Mouse (Mus musculus) CH12.LX (cell line): ENCODE measurements around the gene Tanc1. TPM values are rescaled to one million over a fixed set of nuclear protein-coding genes. Genes with fewer than 3 reads are reported as not detected.

Experiments used
- DNase-seq: peaks from one replicate; pipeline ENCODE4 v3.0.0-alpha.2; 2013; ENCODE audit errors: extremely low read depth
- H3K27ac ChIP-seq: 2 replicates; pipeline ENCODE4 v1.5.1; 2012; ENCODE audit warnings: low read depth, mild to moderate bottlenecking, control low read depth, moderate library complexity; ENCODE audit not compliant: insufficient read depth
- H3K27me3 ChIP-seq: replicated peaks from 2 replicates; pipeline ENCODE3; 2012; ENCODE audit warnings: inconsistent platforms
- H3K36me3 ChIP-seq, 2 experiments: replicated peaks in 1 of 2; 2 replicates each; pipeline versions ENCODE3 to v1.6.1; 2012; ENCODE audit warnings: inconsistent platforms in 1 of 2, low read length in 1 of 2, mild to moderate bottlenecking in 1 of 2, mixed read lengths in 1 of 2, moderate library complexity in 1 of 2; ENCODE audit not compliant: control insufficient read depth in 1 of 2, insufficient read depth in 1 of 2
- H3K4me1 ChIP-seq, 2 experiments: 2 replicates each; pipeline ENCODE4 v1.6.1; 2012; ENCODE audit warnings: inconsistent platforms in 1 of 2, moderate library complexity in 1 of 2; ENCODE audit not compliant: insufficient read depth in 2 of 2, control insufficient read depth in 1 of 2
- H3K4me2 ChIP-seq: 2 replicates; pipeline ENCODE4 v1.6.1; 2012; ENCODE audit warnings: low read depth, mild to moderate bottlenecking, control low read depth; ENCODE audit not compliant: poor library complexity, insufficient read depth, severe bottlenecking
- H3K4me3 ChIP-seq, 3 experiments: fragments of 150-350 bp in 1 of 3; sonication (generic) in 1 of 3; replicated peaks in 1 of 3; 2 replicates each; pipeline versions ENCODE3 to v1.5.1; 2011 to 2012; ENCODE audit warnings: low read depth in 2 of 3, low read length in 2 of 3, mild to moderate bottlenecking in 2 of 3, moderate library complexity in 2 of 3, control low read depth in 1 of 3, improper control_type of control experiment in 1 of 3, inconsistent platforms in 1 of 3, mixed read lengths in 1 of 3; ENCODE audit not compliant: poor library complexity in 1 of 3
- H3K79me2 ChIP-seq: replicated peaks from 2 replicates; pipeline ENCODE4 v1.6.1; 2012; ENCODE audit warnings: mild to moderate bottlenecking, moderate library complexity; ENCODE audit not compliant: control insufficient read depth, poor library complexity, insufficient read depth, severe bottlenecking; ENCODE audit errors: extremely low read depth
- H3K9ac ChIP-seq: 2 replicates; pipeline ENCODE4 v1.6.1; 2012; ENCODE audit warnings: low read depth, mild to moderate bottlenecking, control low read depth, moderate library complexity; ENCODE audit not compliant: insufficient read depth
- H3K9me3 ChIP-seq: replicated peaks from 2 replicates; pipeline ENCODE3; 2012; ENCODE audit warnings: low read length, inconsistent platforms, mixed read lengths
- CHD1 ChIP-seq: IDR thresholded peaks from 2 replicates; pipeline ENCODE4 v1.6.1; 2012; ENCODE audit warnings: low read depth, low read length, improper control_type of control experiment, inconsistent platforms
- CHD2 ChIP-seq: IDR thresholded peaks from 2 replicates; pipeline ENCODE4 v1.6.1; 2011; ENCODE audit warnings: low read length, improper control_type of control experiment
- E2F4 ChIP-seq: IDR thresholded peaks from 2 replicates; pipeline ENCODE4 v1.6.1; 2011; ENCODE audit warnings: low read depth, low read length, improper control_type of control experiment; ENCODE audit not compliant: insufficient replicate concordance
- ELF1 ChIP-seq: IDR thresholded peaks from 2 replicates; pipeline ENCODE4 v1.6.1; 2014; ENCODE audit warnings: low read depth, mild to moderate bottlenecking, inconsistent platforms, low read length, improper control_type of control experiment
- EP300 ChIP-seq: IDR thresholded peaks from 2 replicates; pipeline ENCODE4 v1.6.1; 2011; ENCODE audit warnings: low read length, improper control_type of control experiment
- GABPA ChIP-seq: IDR thresholded peaks from 2 replicates; pipeline ENCODE4 v1.6.1; 2012; ENCODE audit warnings: low read depth, low read length, improper control_type of control experiment, inconsistent platforms; ENCODE audit not compliant: insufficient replicate concordance
- HCFC1 ChIP-seq: IDR thresholded peaks from 2 replicates; pipeline ENCODE4 v1.6.1; 2012; ENCODE audit warnings: low read depth, mild to moderate bottlenecking, inconsistent platforms, low read length, improper control_type of control experiment
- IRF4 ChIP-seq: IDR thresholded peaks from 2 replicates; pipeline ENCODE4 v1.6.1; 2014; ENCODE audit warnings: low read depth, mild to moderate bottlenecking, inconsistent platforms, low read length, improper control_type of control experiment
- JUN ChIP-seq: IDR thresholded peaks from 2 replicates; pipeline ENCODE4 v1.6.1; 2011; ENCODE audit warnings: low read depth, mild to moderate bottlenecking, low read length, improper control_type of control experiment, moderate library complexity; ENCODE audit not compliant: insufficient read depth
- JUND ChIP-seq: conservative IDR thresholded peaks from 2 replicates; pipeline ENCODE4 v1.6.1; 2011; ENCODE audit warnings: low read depth, low read length, improper control_type of control experiment
- KAT2A ChIP-seq: IDR thresholded peaks from 2 replicates; pipeline ENCODE4 v1.6.1; 2012; ENCODE audit warnings: low read length, improper control_type of control experiment, inconsistent platforms; ENCODE audit not compliant: insufficient replicate concordance
- MAFK ChIP-seq: IDR thresholded peaks from 2 replicates; pipeline ENCODE4 v1.6.1; 2011; ENCODE audit warnings: low read length, improper control_type of control experiment; ENCODE audit not compliant: insufficient replicate concordance
- MEF2A ChIP-seq: IDR thresholded peaks from 2 replicates; pipeline ENCODE4 v1.6.1; 2014; ENCODE audit warnings: low read depth, mild to moderate bottlenecking, inconsistent platforms, low read length, improper control_type of control experiment, borderline replicate concordance
- MXI1 ChIP-seq: IDR thresholded peaks from 2 replicates; pipeline ENCODE4 v1.6.1; 2011; ENCODE audit warnings: mild to moderate bottlenecking, low read depth, low read length, improper control_type of control experiment
- MYC ChIP-seq: IDR thresholded peaks from 2 replicates; pipeline ENCODE4 v1.6.1; 2011; ENCODE audit warnings: low read depth, mild to moderate bottlenecking, improper control_type of control experiment, low read length
- NELFE ChIP-seq: IDR thresholded peaks from 2 replicates; pipeline ENCODE4 v1.6.1; 2011; ENCODE audit warnings: low read depth, low read length, improper control_type of control experiment
- PAX5 ChIP-seq: IDR thresholded peaks from 2 replicates; pipeline ENCODE4 v1.6.1; 2012; ENCODE audit warnings: low read length, inconsistent platforms, mixed read lengths
- POLR2A ChIP-seq: IDR thresholded peaks from 2 replicates; pipeline ENCODE4 v1.6.1; 2011; ENCODE audit warnings: low read depth, mild to moderate bottlenecking, improper control_type of control experiment, low read length
- POLR2AphosphoS2 ChIP-seq: IDR thresholded peaks from 2 replicates; pipeline ENCODE4 v1.6.1; 2011; ENCODE audit warnings: low read depth, low read length, improper control_type of control experiment
- RAD21 ChIP-seq: IDR thresholded peaks from 2 replicates; pipeline ENCODE4 v1.6.1; 2011; ENCODE audit warnings: low read depth, mild to moderate bottlenecking, low read length, improper control_type of control experiment, moderate library complexity
- SIN3A ChIP-seq: IDR thresholded peaks from 2 replicates; pipeline ENCODE4 v1.6.1; 2012; ENCODE audit warnings: low read length, improper control_type of control experiment, inconsistent platforms
- TCF12 ChIP-seq: IDR thresholded peaks from 2 replicates; pipeline ENCODE4 v1.6.1; 2014; ENCODE audit warnings: low read depth, mild to moderate bottlenecking, inconsistent platforms, low read length, improper control_type of control experiment
- USF2 ChIP-seq: conservative IDR thresholded peaks from 2 replicates; pipeline ENCODE4 v1.6.1; 2011; ENCODE audit warnings: low read depth, low read length, improper control_type of control experiment
- ZC3H11A ChIP-seq: IDR thresholded peaks from 2 replicates; pipeline ENCODE4 v1.6.1; 2012; ENCODE audit warnings: low read depth, mild to moderate bottlenecking, inconsistent platforms, low read length, improper control_type of control experiment
- ZKSCAN1 ChIP-seq: IDR thresholded peaks from 2 replicates; pipeline ENCODE4 v1.6.1; 2012; ENCODE audit warnings: low read depth, inconsistent platforms, low read length, improper control_type of control experiment, borderline replicate concordance
- ZMIZ1 ChIP-seq: IDR thresholded peaks from 2 replicates; pipeline ENCODE4 v1.6.1; 2012; ENCODE audit warnings: low read depth, mild to moderate bottlenecking, inconsistent platforms, low read length, improper control_type of control experiment
- ZNF384 ChIP-seq: IDR thresholded peaks from 2 replicates; pipeline ENCODE4 v1.6.1; 2012; ENCODE audit warnings: low read depth, low read length, improper control_type of control experiment, inconsistent platforms
- dilution Hi-C: fragments of 300-500 bp; cut with MboI; formaldehyde crosslinking; loops from 2 replicates; pipeline ENCODE4 v1.14.3; 2020; ENCODE audit warnings: low sequenced_read_pairs; ENCODE audit not compliant: extremely low pct_unique_long_range_greater_than_20kb, extremely low pct_ligation_motif_present
- in situ Hi-C: fragments of 300-500 bp; cut with MboI; formaldehyde crosslinking; loops from 3 replicates; pipeline ENCODE4 v1.14.3; 2019; ENCODE audit warnings: low sequenced_read_pairs, low pct_ligation_motif_present, low pct_unique_long_range_greater_than_20kb, mixed read lengths
- polyA plus RNA-seq: library from polyadenylated mRNA; unstranded; fragments of >175 nt; gene quantifications from 2 replicates; pipeline ENCODE4 v1.2.1, GENCODE M21; 2012; ENCODE audit warnings: low read depth; ENCODE audit not compliant: insufficient read length
- total RNA-seq, 2 experiments: library from RNA; depleted of rRNA; stranded (reverse); fragments of 300-350 nt in 1 of 2; fragments of >200 nt in 1 of 2; gene quantifications; 2 replicates each; pipeline ENCODE4 v1.2.3; 2012 to 2014

Tanc1 gene
- total and polyA plus RNA-seq, 3 experiments, result 0.08 to 0.21 (median 0.08) TPM

DNA sequence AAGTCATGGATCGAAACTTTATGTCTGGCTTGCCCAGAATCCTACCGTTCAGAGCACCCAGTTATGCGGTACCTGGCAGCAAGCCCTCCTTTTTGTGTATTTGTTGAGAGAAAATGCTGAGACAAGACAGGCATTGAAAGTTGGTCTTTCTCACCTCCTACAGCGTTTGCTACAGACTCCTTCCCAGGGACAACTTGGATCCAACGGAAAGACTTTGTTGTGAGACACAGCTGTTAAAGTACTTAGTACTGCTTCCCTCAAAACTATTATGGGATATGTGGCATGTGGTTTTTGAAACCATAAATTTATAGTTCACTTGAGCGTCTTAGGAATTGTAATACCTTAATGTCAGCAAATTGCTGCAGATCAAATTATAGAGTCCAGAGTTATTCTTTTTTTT, 47.8 kb downstream of the Tanc1 start:
- H3K9me3 ChIP-seq, result no peaks in the 10 kb centered on the region
- no peak overlapping the region for H3K27ac ChIP-seq
- no peaks in the 10 kb centered on the region for H3K36me3 ChIP-seq
- in situ Hi-C loops, result no loop called here
- no peak overlapping the region for H3K4me2 ChIP-seq
- no peaks in the 10 kb centered on the region for H3K79me2 ChIP-seq
- DNase-seq, result no peak
- no peaks in the 10 kb centered on the region for H3K27me3 ChIP-seq
- no peak overlapping the region for H3K9ac ChIP-seq
- no peak overlapping the region for H3K4me3 ChIP-seq
- H3K4me1 ChIP-seq, result no peaks in the 10 kb centered on the region; a peak in 1 of 4 replicates
- TF ChIP-seq MEF2A (no peak), GABPA (no peak), ZMIZ1 (no peak), MXI1 (no peak), POLR2A (no peak), RAD21 (no peak), SIN3A (no peak), POLR2AphosphoS2 (no peak), EP300 (no peak), NELFE (no peak), USF2 (no peak), MAFK (no peak), ELF1 (no peak), MYC (no peak), ZC3H11A (no peak), PAX5 (no peak), CHD1 (no peak), IRF4 (no peak), CHD2 (no peak)
- dilution Hi-C loops, result no loop called here

DNA sequence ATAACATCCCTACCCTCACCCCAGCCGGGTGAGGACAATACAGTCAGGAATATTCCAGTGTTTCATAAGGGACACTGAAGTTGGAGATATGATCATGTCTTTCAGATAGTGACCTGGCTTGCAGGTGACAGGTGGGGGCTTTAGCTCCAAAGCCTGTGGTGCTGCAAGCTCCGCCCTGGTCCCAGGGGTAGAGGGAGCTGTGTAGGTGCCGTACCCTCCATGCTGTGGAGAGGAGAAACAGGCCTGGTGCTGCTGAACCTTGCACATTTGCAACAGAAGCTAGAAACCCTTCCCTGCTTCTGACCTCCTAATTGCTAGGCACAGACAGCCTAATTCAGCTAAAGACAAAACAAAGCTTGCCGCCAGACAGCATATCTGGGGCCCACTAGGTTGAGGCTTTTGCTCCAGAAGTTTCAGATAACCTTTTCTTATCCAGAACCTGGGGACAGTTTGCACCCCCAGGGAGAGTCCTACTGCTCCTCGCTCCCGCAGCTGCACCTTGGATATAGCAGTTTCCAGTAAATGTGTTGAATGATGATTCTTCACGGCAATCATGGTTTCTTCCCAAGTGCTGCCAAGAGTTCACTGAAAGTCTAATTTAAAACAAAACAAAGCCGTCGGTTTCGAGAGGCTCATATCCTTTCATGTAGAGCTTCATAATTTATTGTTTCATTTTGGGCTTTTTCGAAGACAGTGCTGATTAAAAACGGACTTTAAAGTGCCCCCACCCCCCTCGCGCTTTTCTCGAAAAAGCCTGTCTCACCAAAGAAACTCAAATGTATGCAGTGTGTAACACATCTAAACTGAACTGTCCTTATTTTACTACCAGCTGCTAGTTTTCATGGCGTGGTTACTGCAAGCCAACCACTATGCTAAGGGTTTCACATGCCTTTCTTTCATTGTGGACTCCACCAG, 49.3 kb downstream of the Tanc1 start:
- TF ChIP-seq PAX5 (no peak), TCF12 (no peak), ZC3H11A (no peak), ZMIZ1 (no peak), NELFE (no peak), HCFC1 (no peak), ZNF384 (no peak), JUND (no peak), CHD2 (no peak), USF2 (no peak), KAT2A (no peak), EP300 (no peak), POLR2AphosphoS2 (no peak), IRF4 (no peak), E2F4 (no peak), CHD1 (no peak), JUN (no peak), ZKSCAN1 (no peak)
- H3K4me3 ChIP-seq, result no peak overlapping the region
- H3K4me2 ChIP-seq, result no peak overlapping the region
- H3K9me3 ChIP-seq, result no peaks in the 10 kb centered on the region
- H3K9ac ChIP-seq, result no peak overlapping the region
- H3K36me3 ChIP-seq, result no peaks in the 10 kb centered on the region
- DNase-seq, result no peak
- in situ Hi-C loops, result no loop called here
- H3K27me3 ChIP-seq, result no peaks in the 10 kb centered on the region
- dilution Hi-C loops, result no loop called here
- no peak overlapping the region for H3K27ac ChIP-seq
- no peaks in the 10 kb centered on the region for H3K79me2 ChIP-seq
- H3K4me1 ChIP-seq, result no peaks in the 10 kb centered on the region; a peak in 1 of 4 replicates
